Mouse (Mus musculus): ENCODE data around the gene Cog2.

GRCm38 (mm10) chr8:124495676-124496075, 24.9 kb upstream of the Cog2 start:
- TF ChIP-seq CTCF (IDR thresholded peaks at IDR 0.05; ENCODE audit: insufficient read depth, low read length) = no peak
- TF ChIP-seq POLR2A (IDR thresholded peaks at IDR 0.05; ENCODE audit: borderline replicate concordance, extremely low read depth, low read depth, low read length) = no peak

Data from lung, adult 2 months (tissue).